Mouse (Mus musculus) kidney, postnatal 4 days (tissue): ENCODE measurements around the gene Vmn1r83.

Experiments used
- DNase-seq, 2 experiments: peaks; one replicate each; pipeline ENCODE4 v3.0.0; 2021; ENCODE audit warnings: mixed read lengths in 2 of 2

Vmn1r83 gene

GRCm38 (mm10) chr7:12329381-12329780, at the start of gene Vmn1r83:
Gene Vmn1r83 (minus strand): TSS chr7:12329481.
- no peak for DNase-seq

- DNase-seq: no peak
Observed at GRCm38 (mm10) chr7:12369173-12369572, 39.9 kb upstream of the Vmn1r83 start, which contains the start of gene Vmn1r84. Gene Vmn1r84 (minus strand): TSS chr7:12369273.

GRCm38 (mm10) chr7:12300130-12300529, 29.2 kb downstream of the Vmn1r83 start, which contains the start of gene Vmn1r82:
Gene Vmn1r82 (plus strand): TSS chr7:12300430.
- DNase-seq: no peak
